Mouse (Mus musculus) cerebellum, postnatal 25 days (tissue): Measurements from ENCODE around the gene Tenm4.

Source experiments
- DNase-seq, 2 experiments: peaks; one replicate each; pipeline ENCODE4 v3.0.0; 2021; ENCODE audit warnings: mixed read lengths in 2 of 2

Tenm4 gene

GRCm38 (mm10) chr7:96826672-96827071, 655.6 kb downstream of the Tenm4 start:
- no peak for DNase-seq

GRCm38 (mm10) chr7:96832551-96832950, 661.5 kb downstream of the Tenm4 start:
- peak; percentile 21 to 29 for DNase-seq

GRCm38 (mm10) chr7:96833012-96833411, 662.0 kb downstream of the Tenm4 start:
- no peak for DNase-seq

DNA sequence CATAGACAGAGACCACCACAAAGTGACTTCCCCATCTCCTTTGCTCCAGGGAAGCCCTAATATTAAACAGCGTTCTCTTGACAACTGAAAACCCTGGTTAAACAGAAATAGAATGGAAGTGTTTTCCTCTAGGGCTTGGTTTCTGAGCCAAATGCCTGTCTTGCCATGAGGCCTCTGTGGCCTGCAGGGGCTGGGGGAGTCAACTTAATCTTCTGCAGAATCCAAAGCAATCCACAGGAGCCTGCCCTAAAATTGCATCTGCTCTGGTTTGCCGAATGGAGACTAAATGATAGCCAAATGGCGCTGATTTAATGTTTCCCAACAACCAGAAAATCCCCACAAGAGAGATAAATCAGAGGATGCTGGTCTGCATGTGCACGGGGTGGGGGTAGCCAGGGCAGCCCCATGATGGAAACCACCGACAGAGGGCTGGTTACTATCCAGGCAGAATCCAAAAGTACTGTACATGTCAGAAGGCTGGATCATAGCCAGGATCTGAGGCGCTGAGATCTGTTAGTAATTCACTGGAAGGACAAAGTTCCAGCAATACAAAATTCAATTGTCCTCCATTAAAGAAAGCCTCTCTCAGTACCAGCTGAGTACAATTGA, 663.7 kb downstream of the Tenm4 start:
- DNase-seq = peak in 1 of 2 experiments; percentile 45

DNA sequence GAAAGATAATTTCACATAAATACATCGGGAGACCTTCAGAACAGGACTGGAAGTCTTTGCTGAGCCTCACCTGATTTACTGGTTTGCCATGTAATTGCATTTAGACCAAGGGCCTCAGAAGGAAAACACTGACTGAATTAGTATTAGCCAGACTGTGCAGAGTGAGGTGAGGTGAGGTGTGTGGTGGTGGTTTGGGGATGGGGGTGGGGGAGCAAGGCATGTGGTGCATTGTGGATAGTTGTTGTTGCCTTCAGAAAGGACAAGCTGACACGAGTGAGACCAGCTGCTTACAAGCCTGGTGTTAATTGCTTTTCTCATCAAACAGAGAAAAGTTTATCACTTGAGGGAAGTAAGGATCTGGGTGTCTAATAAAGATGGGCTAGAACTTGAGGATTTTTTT, 664.3 kb downstream of the Tenm4 start:
- DNase-seq = no peak

DNA sequence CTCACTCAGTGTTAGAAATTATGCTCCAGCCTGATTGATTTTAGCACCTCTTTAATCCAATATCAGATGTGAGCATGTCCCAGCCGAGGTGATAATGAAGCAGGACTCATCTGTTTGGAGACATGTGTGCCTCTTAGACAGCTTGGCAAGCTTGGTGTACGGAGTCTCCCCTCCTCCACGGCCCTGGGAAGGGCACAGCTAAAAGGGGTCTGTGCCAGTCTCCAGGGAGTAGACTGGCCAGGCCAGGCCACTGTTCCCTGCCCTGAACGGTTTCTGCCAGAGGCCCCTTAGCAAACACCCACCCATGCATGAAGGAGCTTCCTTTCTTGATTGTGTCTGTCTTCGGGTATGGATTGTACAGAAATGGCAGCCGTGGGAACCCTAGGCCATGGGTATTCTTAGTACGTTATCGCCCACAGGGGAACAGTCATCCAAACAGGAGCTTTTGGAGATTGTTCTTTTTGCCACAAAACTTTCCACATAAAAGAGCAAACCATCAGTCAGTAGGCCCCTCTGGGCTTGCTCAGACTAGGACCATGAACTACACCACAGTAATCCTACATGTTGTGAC, 667.3 kb downstream of the Tenm4 start:
- no peak for DNase-seq

GRCm38 (mm10) chr7:96838926-96839325, 667.9 kb downstream of the Tenm4 start:
- no peak for DNase-seq

GRCm38 (mm10) chr7:96839586-96839985, 668.5 kb downstream of the Tenm4 start:
- no peak for DNase-seq

- no peak for DNase-seq
These were observed 671.6 kb downstream of the Tenm4 start for GRCm38 (mm10) chr7:96842477-96843255.

- no peak for DNase-seq
These were observed 673.3 kb downstream of the Tenm4 start for GRCm38 (mm10) chr7:96844104-96844894.

GRCm38 (mm10) chr7:96852781-96853180, 681.7 kb downstream of the Tenm4 start:
- no peak for DNase-seq

DNA sequence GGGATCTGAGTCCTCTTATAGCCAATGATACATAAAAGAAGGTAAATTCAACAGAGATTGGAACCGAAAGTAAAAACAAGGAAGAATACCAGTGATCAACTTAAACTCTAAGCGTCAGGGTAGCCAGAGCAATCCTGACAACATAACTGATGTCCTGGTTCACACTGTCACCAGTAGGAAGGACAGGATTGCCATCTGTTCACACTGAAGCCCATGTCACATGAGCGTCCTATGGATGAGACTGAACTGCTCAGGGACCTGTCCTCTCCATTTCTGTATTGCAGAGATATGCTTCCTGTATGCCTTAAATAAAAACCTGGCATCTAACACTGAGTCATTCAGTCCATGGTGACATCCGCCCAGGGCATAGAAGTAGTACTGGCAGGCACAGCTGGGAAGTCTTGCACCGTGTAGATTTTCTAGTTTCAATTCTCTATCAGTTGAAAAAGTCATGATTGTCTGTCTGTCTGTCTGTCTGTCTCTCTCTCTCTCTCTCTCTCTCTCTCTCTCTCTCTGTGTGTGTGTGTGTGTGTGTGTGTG, 684.9 kb downstream of the Tenm4 start:
- DNase-seq = no peak

GRCm38 (mm10) chr7:96856518-96856917, 685.5 kb downstream of the Tenm4 start:
- no peak for DNase-seq

DNA sequence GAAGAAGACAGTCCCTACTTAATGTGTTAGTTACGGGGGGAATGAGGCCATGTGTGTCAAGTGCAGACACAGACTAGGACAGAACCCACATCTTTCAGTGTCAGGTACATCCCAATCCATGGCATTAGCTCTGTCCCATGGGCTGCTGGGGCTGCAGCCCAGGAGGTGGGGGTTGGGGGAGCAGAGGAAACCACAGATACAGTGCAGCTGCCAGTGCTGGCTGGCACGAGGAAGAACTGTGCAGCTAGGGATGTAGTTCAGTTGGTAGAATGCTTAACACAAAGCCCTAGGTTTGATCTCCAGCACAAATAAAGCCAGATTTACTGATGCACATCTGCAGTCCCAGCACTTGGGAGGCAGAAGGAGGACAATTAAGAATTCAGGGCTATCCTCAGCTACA, 688.0 kb downstream of the Tenm4 start:
- DNase-seq = no peak

- no peak for DNase-seq
These were observed 688.6 kb downstream of the Tenm4 start for GRCm38 (mm10) chr7:96859684-96860083.

DNA sequence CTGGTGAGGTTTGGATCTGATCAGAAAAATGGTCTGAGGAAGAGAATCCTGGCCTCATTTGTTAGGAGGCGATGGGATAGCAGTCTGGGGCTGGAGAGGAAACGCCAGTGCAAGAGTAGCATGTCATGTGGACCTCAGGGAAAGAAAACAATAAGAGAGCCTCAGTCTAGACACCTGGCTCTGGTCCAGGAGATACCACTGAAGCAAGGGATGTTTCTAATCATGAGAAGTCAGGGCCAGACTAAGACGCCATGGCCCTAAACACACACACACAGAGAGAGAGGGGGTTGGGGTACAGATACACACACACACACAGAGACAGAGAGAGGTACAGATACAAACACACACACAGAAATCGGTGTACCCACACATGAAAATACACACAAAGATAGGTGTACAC, 689.6 kb downstream of the Tenm4 start:
- DNase-seq = no peak

DNA sequence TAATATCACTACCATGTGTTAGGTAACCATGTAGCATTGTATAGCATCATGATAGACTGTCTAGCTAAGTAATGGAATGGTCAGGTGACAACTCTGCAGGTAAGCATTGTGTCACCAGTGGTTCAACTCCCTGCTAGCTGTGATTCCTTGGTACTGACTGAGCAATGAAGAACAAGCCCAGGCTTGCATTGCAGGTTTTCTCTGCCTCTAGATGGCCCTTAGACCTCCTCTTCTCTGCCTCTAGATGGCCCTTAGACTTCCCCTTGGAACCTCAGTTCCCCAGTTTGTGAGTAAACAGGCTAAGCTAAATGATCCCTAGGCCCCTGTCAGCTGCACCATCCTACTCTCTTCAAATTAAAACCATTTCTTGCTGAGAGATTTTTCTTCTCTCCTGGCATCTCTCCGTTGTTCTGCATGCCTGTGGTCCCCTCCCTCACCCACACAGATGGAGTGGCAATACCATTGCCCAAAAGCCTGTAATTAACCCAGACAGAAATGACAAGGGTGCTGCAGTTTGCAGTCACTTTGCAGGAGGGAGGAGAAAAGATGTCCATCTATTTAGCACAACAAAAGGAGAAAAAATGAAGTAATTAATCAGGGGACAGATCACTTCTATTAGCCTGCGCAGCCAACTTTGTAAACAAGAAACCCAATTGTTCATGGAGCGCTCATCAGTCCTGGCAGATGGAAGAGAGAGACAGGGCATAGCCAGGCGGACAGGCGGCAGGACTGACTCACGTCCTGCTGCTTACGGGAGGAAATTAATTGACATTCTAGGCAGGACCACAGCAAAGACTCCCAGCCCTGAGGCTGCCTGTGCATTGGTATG, 694.1 kb downstream of the Tenm4 start:
- DNase-seq = peak in 1 of 2 experiments; percentile 31

DNA sequence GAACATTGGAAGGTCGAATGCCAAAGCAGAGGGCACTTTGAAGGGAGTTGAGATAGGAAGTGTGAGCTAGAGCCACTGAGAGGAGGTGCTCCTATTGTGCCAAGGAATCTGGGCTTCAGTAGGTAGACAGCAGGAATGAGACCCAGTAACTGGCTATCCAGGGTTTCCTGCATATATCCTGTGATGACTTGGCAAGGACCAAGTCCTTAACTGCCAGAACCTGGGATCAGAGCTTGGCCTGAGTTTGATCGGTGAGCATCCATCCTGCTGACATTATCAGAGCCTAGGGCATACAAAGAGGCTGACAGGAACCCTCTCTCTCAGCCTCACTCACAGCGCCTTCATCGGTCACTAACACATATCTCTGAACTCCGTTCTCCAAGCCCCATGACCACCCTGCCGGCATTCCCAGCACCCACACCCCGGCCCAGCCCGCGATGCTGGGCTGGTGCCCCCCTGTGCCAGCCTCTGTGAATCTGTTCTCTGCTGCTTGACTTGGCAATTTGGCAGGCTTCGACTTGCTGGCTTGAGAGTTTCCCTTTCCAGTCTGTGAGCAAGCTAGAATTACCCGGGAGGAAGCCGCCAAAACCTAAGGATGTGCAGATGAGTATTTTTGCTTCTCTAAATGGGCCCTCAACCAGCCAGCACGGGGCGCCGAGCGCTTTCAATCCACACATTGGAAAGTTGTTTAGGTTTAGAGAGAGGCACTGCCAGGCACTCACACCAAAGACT, 698.2 kb downstream of the Tenm4 start:
- peak; percentile 80 to 84 for DNase-seq

GRCm38 (mm10) chr7:96870473-96870872, 699.4 kb downstream of the Tenm4 start:
- no peak for DNase-seq

GRCm38 (mm10) chr7:96871031-96871430, 700.0 kb downstream of the Tenm4 start:
- no peak for DNase-seq

- DNase-seq = no peak
These were observed 707.6 kb downstream of the Tenm4 start for GRCm38 (mm10) chr7:96878511-96879276.
